Mouse (Mus musculus): ENCODE measurements around the gene Rpa1.

DNA sequence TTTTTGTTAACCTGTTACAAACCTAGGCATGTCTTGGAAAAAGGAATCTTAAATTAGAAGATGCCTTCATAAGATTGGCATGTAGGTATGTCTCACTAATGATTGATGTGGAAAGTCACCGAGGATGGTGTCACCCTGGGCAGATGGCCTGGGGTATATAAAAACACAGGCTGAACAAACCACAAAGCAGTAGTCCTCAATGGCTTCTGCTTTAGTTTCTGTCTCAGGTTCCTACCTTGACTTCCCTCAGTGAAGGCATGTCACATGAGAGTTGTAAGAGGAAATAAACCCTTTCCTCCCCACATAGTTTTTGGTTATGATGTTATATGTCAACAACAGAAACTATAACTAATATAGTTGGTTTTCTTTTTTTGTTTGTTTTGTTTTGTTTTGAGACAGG, 47.5 kb upstream of the Rpa1 start:
- no peak for TF ChIP-seq CTCF (conservative IDR thresholded peaks at IDR 0.05; ENCODE audit: insufficient read depth, insufficient read length, low read depth, low read length)
- TF ChIP-seq POLR2A (IDR thresholded peaks at IDR 0.05; ENCODE audit: low read depth, low read length), result no peak

Data from kidney, adult 2 months (tissue).